Mouse (Mus musculus) neutrophil, adult 5-6 weeks (primary cell): ENCODE results near the gene E2f2. TPM values are rescaled to one million over a fixed set of nuclear protein-coding genes. Genes with fewer than 3 reads are reported as not detected.

Source experiments
- ATAC-seq: fragments of 151-379, 151-347 bp; 2 replicates; pipeline ENCODE4 v1.8.0; 2017; ENCODE audit warnings: mild to moderate bottlenecking, moderate TSS enrichment; ENCODE audit not compliant: insufficient number of reproducible peaks, poor library complexity, low FRiP score, severe bottlenecking; ENCODE audit errors: extremely low read depth
- total RNA-seq: library from RNA; stranded (forward); fragments of 200-1000 nt; gene quantifications from 2 replicates; pipeline ENCODE4 v1.2.3, GENCODE M21; 2017

Gene E2f2
- total RNA-seq, 1 experiment from 2014 or later, result 42.0 TPM

DNA sequence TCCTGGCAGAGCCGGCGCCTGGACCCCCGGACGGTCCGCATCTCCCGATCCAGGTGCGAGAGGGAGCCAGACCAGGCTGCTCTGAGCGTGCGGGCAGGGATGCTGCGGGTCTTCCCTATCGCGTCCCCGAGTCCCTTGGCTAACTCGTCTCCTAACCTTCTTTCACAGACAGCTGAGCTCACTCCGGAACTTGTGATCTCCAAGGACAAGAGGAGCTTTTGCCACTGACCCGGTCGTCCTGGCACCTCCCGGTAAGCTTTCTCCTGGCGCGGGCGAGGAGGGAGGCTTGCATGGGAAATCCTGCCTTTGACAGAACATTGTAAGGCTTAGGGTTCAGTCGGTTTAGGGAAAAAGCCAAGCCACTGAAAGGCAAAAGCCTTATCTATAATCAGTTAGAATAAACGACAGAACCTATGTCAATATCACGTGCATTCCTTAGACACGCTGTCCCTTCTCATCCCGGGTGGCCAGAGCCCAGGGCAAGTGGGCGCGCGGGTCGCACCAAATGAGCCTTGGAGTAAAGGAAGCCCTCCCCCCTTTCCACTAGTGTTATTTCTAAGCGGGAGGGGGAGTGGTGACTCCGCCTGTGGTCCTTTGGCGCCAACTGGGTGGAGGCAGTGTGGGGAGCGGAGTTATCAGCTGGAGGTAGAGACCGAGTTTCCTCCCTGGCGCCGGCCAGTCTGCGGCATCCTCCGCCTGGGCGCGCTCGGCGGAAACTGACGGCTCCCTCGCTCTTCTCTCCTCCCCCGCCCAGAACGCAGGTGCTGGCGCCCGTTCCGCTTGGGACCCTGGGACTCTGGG is 27.9 kb upstream of the E2f2 start:
- no peak for ATAC-seq

DNA sequence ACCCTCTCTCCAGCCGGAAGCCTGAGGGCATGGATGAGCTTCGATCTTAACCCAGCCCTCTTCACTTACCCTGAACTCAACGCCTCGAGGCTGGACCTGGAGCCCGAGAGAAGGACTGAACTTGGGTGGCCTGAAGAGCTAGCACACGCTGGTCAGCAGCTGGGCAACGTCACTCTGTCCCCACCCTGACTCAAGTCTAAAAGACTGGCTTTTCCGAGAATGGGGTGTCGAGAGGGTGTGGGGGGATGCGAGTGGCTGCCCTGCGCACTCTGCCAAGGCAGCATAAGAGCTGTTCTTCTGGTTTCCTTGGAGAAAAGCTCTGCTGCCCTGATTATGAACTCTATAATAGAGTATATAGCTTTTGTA is 27.3 kb upstream of the E2f2 start:
- ATAC-seq, result no peak

DNA sequence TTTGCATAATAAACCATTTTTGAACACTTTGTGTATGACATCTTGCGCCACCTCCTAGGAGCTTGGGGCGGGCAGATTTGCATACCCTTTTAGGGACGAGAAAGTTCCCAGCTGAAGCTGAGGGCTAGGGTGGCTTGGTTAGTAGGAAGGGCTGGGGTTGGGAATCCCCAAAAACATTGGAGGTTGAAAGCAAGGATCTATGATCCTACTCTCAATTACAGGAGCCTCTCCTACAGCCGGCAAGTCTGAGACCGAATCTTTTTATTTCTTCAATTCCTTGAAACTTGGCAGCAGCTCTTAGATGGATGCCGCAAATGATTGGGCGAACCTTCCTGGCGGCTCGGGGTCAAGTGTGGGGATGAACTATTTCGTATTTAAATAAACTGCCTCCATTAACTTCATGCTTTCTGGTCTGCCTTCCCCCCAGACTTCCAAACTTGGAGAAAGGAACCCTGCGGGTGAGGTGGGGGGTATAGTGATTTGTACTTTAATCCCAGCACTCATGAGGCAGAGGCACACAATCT is 26.8 kb upstream of the E2f2 start:
- ATAC-seq, result no peak

- no peak for ATAC-seq
Observed at GRCm38 (mm10) chr4:136145991-136146711, 26.0 kb upstream of the E2f2 start.

DNA sequence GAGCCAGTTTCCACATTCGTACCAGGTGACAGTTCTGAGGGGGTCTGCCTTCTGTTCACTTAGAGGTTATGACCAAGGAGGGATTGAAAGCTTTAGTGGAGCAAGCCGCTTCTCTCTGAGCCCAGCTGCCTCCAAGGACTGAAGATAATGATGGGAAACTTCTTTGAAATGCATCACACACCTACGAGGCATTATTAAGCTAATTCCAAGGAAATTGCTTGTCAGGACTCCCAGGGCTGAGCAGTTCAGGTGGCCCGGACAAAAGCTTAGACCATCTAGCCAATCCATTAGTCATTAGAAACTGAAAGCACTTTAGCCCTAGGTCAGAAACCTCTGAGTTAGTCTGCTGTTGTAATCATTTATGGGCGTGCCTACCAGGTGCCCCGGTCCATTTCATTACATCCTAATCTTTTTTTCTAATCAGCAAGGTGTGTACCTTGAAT is 25.5 kb upstream of the E2f2 start:
- no peak for ATAC-seq

DNA sequence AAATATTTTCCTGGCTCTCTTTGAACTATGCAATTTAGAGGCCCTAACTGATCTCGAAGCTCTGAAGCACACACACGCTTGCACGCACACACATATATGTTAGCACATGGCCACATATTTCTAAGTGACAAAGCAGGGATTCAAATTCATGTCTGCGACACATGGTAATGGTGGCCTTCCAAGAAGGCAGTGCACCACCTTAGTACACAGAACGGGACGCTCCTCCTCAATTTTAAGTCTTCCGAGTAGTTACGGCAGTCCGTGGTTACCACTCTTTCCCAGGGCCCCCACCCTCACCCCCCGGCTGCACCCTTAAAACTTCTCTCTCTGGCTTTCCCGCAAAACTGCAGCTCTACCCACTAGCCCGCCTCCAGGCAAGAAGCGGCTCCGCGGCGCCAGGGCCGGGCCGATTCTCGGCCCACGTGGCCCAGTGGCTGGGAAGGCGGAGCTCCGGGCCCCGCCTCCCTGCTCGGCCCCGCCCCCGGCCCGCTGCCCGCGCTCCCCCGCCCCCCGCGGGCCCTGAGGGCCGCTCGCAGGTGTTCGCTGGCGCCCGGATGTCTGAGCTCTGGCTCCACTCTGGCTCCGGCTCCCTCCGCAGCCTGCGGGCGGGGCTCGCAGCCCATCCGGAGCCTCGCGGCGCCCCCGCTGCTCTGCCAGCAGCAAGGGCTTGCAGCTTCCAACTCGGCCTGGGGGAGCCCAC is 24.6 kb upstream of the E2f2 start:
- peak; percentile 42 for ATAC-seq

DNA sequence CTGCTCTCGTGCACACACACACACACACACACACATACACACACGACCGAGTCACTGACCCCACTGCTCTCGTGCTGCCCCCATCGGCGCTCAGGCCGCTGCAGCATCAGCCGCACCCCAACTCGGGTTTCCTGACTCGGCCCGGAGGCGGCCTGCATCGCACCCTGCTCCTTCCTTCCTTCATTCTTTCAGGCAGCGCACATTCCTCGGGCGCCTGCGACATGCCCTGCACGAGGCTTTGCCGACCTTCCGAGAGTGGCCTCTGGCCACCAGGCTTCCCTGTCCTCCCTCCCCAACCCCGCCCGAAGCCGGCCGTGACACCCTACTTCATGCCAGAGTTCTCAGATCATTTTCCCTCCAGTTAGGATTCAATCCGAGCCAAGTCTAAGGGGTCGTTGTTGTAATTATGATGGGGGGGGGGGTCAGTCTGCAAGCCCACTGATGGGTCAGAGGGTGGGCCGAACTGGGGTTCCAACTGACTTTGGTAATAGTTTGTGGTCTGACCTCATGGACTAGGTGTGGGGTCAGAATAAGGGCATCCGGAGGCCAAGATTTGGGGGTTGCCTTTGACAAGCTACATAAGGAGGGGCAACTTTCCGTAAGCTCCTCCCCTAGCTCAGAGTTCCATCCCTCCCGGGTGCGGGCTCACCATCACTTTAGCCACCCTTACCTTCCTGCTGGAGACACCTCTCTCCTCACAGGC is 23.7 kb upstream of the E2f2 start:
- no peak for ATAC-seq

- ATAC-seq, result no peak
Observed at GRCm38 (mm10) chr4:136149045-136149379, 23.2 kb upstream of the E2f2 start.

DNA sequence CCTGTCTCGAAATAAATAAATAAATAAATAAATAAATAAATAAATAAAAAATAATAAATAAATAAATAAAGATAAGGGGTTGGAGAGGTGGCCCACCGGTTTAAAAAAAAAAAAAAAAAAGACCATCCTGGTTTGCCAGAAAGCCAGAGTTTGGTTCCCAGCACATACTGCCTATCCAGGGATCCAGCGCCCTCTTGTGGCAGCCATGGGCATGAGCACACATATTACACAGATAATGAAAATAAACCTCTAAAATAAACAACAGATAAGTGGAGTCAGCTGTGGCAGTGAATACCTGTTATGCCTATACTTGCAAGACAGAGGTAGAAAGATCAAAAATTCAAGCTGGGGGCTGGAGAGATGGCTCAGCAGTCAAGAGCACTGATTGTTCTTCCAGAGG is 22.5 kb upstream of the E2f2 start:
- no peak for ATAC-seq

DNA sequence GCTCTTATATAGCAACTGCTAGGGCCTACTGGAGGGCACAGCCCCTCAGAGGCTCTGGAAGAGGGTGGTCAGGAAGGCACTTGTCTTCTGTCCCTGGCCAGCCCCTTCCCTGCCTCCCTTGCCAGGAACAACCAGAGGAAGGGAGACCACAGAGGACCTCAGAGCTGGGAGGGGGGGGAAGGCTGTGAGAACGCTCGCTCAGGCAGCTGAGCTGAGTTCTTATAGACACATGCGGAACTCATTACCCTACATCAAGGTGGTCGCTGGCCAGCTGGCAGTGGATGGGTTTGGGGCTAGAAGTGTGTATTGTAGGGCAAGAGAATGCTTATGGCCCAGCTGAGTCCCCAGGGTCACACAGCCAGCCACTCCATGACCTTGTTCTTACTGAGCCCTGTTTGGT is 21.6 kb upstream of the E2f2 start:
- no peak for ATAC-seq

- no peak for ATAC-seq
Observed at GRCm38 (mm10) chr4:136152821-136153220, 19.4 kb upstream of the E2f2 start.

DNA sequence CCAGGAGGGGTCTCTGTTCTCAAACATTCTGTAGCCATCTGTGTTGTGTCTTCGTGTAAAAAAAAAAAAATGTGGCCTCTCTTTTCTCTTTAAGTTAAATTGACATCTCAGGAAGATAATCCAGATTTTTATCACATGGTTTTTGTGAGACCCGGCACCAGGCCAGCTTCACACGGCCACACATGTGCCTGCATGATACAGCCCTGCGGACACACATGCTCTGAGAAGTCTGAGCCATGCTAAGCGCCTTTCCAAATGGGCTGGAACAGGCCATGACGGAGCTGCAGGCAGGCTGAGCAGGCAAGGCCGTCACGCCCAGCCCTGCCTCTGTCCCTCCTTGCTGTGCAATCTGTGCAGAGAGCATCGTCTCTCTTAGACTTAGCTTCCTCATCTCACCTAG is 17.7 kb upstream of the E2f2 start:
- no peak for ATAC-seq

DNA sequence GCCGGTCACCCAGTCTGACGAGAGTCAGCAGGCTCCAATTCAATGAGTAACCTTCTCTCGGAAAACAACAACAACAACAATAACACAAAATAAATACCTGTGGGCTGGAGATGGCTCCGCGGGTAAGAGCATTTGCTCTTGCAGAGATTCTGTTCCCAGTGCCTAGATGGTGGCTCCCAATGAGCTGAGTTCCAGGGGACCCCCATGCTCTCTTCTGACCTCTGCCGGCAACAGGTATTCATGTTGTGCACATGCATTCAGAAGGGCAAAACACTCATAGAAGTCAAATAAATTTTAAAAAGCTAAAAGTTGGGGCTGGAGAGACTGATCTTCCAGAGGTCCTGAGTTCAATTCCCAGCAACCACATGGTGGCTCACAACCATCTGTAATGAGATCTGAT is 13.7 kb upstream of the E2f2 start:
- no peak for ATAC-seq

DNA sequence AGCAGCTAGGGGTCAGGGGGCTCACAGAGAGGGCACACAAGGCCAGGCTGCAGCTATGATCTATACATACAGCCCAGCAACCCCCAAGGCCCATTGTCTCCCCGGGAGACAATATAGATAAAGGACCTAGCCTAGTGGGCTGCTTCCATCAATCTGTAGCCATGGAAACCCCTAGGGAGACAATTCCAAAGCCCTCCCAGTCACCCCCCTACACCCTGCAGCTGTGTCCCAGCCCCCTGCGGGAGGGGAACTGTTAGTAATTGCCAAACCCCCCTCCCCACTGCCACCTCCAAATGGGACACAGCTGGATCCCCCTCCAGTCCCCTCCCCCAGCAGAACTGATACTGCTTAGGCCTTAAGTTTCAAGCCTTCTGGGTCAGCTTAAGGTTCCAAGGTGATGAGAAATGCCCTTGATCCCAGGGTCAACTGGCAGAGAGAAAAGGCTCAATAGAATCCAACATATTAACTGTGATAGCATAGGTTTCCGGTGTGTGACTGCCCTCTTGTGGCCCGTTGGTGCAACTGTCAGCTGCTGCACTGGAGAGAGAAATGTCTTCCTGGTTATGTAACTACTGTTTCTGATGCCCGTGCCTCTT is 12.3 kb upstream of the E2f2 start:
- peak; percentile 84 for ATAC-seq

DNA sequence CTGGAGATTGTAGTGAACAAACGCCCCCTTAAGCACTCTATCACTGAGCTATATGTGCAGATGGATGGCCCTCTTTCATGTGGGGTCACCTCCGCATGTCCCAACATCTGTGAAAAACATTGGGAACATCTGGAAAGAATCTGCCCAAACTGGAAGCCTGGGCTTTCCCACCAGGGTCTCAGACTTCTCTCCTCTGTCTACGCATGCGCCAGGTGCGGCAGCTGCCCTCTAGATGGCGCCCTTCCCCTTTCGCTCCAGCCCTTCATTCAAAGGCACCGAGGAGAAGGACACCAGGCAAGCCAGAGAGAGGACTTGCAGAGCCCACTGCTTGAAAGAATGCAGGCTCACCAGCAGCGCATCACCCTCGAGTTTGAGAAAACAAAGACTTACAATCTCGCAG is 8.7 kb upstream of the E2f2 start:
- ATAC-seq, result peak; percentile 84

DNA sequence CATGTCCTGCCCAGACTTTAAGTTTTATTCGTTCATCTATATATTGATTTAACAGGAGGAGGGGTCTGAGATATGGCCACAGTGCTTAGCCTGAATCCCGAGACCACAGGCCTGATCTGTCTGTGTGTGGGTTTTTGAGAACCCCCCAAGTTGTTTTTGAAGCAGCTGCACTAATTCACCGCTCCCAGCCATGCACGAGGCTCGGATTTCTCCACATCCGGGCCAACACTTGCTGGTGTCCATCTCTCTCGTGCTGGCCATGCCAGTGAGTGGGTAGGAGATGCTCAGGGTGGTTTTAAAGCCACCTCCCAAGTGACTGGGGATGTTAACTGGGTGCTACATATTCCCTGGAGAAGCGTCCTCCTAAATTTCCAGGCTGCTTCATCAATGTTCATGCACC is 7.2 kb upstream of the E2f2 start:
- no peak for ATAC-seq

GRCm38 (mm10) chr4:136167701-136168100 is 4.5 kb upstream of the E2f2 start:
- no peak for ATAC-seq

- ATAC-seq, result no peak
Observed at GRCm38 (mm10) chr4:136170401-136170800, 1.8 kb upstream of the E2f2 start.

- ATAC-seq, result no peak
Observed at GRCm38 (mm10) chr4:136171455-136171854, 739 bp upstream of the E2f2 start.
